Mouse (Mus musculus): ENCODE results near the gene Ugt1a7c. TPM values are rescaled to one million over a fixed set of nuclear protein-coding genes. Genes with fewer than 3 reads are reported as not detected.
A peak's percentile ranks its signal among the peaks of the same experiment; 100 is the strongest.

Ugt1a7c gene
- polyA plus RNA-seq, 3 experiments from 2014 or later = 0.20 to 1.9 (median 1.5) TPM

DNA sequence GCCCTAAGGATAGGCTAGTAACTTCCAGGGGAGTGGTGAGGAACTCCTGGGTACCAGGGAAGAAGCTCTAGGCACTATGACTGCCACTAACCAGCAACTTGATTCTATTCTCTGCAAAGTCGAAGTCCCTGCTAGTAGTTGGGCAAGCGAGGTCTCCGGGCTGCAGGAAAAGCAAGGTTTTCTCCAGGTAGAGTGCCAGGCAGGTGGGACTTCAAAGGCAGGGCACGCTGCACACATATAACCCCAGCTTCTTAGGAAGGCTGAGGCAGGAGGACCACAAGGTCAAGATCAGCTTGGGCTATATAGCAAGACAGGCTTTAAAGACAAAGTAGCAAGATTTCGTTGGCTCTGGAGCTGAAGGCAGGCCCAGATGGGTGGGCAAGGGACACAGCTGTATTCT, 168.9 kb downstream of the Ugt1a7c start:
- ATAC-seq = no peak

DNA sequence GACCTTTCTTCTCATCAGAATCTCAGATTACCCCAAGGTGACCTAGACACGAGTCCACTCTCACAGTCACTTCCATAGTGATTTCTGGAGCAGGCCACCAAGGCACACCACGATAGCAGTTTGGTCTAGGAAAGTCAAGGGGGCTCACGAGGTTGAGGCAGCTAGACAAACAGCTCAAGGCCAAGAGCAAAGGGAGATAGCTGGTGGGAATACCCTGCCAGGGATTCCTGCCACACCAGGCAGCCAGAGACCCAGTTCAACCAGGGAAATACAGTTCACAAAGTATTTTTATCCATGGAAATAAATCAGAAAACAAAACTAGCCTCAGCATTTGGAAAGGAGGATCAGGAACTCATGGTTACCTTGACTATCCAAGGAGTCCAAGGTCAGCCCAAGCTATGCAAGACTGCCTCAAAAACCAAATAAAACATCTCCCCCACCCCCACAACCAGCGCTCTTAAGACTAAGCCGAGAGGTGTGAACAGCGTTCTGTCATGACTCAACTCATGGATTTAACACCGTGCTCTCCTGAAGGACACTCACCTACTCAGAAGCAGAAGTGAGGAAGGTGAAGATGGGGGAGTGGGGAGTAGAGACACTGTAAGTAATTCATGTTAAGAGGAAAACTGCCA, 169.5 kb downstream of the Ugt1a7c start:
- no peak for ATAC-seq

DNA sequence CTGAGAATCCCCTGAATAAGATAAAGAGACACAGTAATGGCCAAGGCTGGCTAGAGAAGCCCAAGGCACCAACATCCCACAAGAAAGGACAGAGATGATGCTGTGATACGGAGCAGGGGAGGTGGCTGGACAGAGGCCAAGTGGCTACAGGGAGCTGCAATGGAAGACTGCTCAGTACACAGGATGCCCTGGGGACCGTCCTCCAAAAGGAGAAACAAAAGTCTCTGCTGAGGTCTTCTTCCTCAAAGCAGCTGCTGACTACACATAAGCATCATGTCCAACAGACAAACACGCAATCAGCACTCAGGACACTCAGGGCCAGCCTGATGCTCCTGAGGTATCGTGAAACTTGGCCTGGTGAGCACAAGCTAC, 170.0 kb downstream of the Ugt1a7c start:
- no peak for ATAC-seq

DNA sequence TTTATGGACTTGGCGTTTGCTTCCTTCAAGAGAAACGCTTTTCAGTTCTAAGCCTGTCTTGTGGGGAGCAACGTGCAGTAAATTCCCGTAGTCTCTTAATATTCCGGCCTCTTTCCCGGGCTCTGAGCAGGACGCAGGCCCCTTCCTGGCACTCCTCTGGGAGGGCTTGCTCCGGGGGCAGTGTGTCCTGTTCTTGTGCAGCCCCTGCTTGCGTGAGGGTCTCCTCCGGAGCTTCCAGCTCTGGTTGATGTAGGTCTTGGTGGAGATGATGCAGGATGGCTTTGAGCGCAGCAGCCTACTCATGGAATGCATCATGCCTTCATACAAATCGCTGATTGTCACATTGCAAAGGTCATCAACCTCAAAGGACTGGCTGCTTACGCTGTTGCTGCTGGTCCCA, 171.3 kb downstream of the Ugt1a7c start:
- no peak for ATAC-seq

DNA sequence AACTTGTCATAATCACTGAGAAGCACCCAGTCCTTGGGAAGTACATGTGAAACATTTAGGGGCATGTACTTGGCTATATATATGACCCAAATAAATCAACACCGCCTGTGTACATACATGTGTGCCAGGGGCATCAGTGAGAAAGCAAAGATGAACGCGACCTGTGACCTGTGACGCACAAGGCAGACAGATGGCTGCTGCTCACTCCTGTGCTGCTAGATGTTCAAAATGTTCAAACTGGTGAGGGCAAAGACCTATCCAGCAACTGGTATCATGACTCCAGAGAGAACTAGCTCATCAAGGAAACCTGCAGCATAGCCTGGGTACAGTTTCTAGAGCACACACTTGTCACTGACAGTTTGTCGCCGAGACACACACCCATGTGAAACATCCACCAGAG, 172.6 kb downstream of the Ugt1a7c start:
- ATAC-seq = peak; percentile 1

DNA sequence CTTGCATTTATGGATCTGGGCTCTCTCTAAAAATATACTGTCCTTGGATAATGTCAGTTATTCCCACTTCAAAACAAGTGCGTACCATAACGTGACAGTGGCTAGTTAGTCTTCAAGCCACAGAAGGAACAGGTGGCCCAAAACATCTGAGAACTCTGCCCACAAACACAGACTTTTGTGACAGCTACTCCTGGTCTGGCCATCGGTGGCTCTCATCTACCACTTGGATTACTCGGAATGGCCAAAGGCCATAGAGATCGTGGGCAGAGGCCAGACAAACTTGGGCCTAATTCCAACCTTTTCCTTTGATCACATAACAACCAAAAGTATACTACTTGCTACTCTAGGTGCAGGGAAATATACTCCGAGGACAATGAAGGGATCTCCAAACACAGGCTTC, 173.2 kb downstream of the Ugt1a7c start:
- no peak for ATAC-seq

Other genes with a start within 250 kb of the Ugt1a7c start
- 10 to 100 TPM; 19.3 to 35.5 (median 34.2) TPM for gene Dgkd, start 241.8 kb upstream of the Ugt1a7c start, polyA plus RNA-seq (2017; shearing (Covaris generic))
- gene Usp40, start 86.5 kb upstream of the Ugt1a7c start, polyA plus RNA-seq (2017; shearing (Covaris generic)) = 10 to 100 TPM; 13.6 to 26.7 (median 21.5) TPM
- not detected for gene Ugt1a10, start 39.7 kb upstream of the Ugt1a7c start, polyA plus RNA-seq (2017; shearing (Covaris generic))
- not detected for gene Ugt1a9, start 24.3 kb upstream of the Ugt1a7c start, polyA plus RNA-seq (2017; shearing (Covaris generic))
- gene Ugt1a8, start 7.2 kb upstream of the Ugt1a7c start, polyA plus RNA-seq (2017; shearing (Covaris generic)) = under 1 TPM in 1 of 3 experiments, not detected in 2; 0.63 TPM
- not detected for gene Ugt1a6b, start 8.2 kb downstream of the Ugt1a7c start, polyA plus RNA-seq (2017; shearing (Covaris generic))
- under 1 TPM in 2 of 3 experiments, not detected in 1; 0.19 to 0.98 TPM for gene Ugt1a6a, start 39.7 kb downstream of the Ugt1a7c start, polyA plus RNA-seq (2017; shearing (Covaris generic))
- not detected for gene Ugt1a5, start 71.0 kb downstream of the Ugt1a7c start, polyA plus RNA-seq (2017; shearing (Covaris generic))
- gene Ugt1a2, start 105.5 kb downstream of the Ugt1a7c start, polyA plus RNA-seq (2017; shearing (Covaris generic)) = not detected
- under 1 TPM in 2 of 3 experiments, not detected in 1; 0.47 to 0.99 TPM for gene Dnajb3, start 110.7 kb downstream of the Ugt1a7c start, polyA plus RNA-seq (2017; shearing (Covaris generic))
- gene Ugt1a1, start 116.9 kb downstream of the Ugt1a7c start, polyA plus RNA-seq (2017; shearing (Covaris generic)) = not detected
- gene Mroh2a, start 131.9 kb downstream of the Ugt1a7c start, polyA plus RNA-seq (2017; shearing (Covaris generic)) = 1 to 10 TPM; 1.9 to 4.4 (median 2.1) TPM
- gene Hjurp, start 182.6 kb downstream of the Ugt1a7c start, polyA plus RNA-seq (2017; shearing (Covaris generic)) = 10 to 100 TPM; 37.3 to 97.3 (median 69.6) TPM
- gene Trpm8, start 182.6 kb downstream of the Ugt1a7c start, polyA plus RNA-seq (2017; shearing (Covaris generic)) = not detected

All from inflammation-experienced regulatory T-cells, adult 6 months (primary cell).